Mouse (Mus musculus) frontal cortex, postnatal 36 days (tissue): Measurements from ENCODE around the gene Ssbp2.

Experiments used
- DNase-seq, 2 experiments: peaks; one replicate each; pipeline ENCODE4 v3.0.0; 2022; ENCODE audit warnings: low spot score in 2 of 2

Gene Ssbp2

DNA sequence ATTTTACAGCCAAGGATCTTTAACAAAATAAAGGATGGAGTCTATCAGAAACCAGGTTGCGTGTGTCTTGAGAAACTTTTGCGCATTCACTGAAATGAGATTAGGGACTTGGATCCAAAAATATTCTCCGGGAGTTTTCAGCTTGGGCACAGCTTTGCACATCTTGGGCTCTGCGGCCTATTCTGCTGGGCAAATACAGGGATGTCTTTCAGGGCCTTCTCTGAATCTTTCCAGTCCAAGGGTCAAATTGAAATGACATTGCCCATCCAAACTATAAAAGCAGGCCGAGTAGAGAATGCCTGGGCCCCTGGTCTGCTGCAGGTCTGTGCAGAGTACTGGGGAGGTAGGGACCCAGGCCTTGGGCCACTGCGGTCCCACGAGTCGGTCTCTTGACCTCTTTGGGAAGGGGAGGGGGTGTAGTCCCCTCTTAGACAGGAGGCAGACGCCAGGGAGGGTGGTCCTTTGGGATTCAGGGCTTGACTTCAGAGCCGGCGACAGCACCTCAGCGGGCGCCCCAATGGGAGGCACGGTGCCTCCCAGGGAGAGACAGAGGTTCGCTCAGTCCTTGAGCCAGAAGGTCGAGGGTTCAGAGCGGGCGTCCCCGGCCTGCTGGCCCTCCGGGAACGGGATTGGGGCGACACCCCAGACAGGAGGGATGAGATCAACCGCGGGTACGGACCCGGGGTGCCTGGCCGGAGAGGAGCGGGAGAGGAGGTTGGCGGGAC, at the start of gene Ssbp2:
TSS of gene Ssbp2 (plus strand) at position 388 of the 725 bp plus-strand sequence.
- DNase-seq: peak; percentile 37 to 41

DNA sequence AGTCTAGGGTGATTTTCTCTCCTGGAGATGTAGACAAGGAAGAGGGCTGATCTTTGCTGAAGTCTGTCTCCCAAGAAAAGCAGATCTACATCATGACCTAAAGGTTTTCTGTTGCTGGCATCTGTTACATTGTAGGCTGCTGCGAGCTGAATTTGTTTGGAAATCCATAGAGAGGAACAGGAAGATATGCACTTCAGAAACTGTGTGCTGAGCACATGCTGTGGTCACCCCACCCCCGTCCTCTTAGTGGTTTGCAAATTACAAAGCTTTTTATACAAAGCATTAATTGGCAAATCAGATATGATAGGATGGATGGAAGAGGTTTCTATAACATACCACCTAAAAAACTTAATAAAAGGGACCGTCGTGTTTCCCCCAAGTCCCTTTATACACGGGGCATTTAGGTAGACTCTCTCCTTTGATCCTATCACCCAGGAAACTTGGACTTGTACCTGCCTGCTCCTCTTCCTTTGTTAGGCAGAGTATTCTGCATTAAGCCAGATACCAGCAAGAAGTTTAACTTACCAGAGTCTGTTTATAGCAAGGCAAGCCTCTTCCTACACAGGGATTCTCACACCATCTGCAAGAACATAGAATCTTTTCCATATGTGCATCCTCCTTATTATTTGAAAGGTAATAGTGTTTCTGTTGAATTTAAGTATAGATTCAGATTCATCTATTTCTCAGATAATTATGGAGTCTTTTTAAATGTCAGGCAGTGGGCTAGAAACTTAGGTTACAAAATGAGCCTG, 46.2 kb upstream of the Ssbp2 start:
- peak in 1 of 2 experiments; percentile 19 for DNase-seq

DNA sequence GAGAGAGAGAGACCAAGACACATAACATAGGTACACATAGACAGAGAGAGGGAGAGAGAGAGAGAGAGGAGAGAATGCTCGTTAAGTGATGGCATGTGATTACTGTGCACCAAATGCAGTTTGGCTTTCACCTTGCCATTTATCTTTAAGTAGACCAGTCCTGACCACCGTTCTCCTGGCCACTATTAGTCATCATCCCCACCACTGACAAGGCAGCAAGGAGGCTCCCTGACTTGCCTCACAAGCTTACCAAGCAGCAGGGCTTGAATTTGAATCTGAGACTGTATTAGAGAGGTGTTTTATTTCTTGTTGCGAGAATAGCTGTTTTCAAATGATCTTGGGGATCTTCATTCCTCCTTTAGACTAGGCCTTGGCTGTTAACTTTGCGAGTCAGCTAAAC, 44.2 kb upstream of the Ssbp2 start:
- no peak for DNase-seq

DNA sequence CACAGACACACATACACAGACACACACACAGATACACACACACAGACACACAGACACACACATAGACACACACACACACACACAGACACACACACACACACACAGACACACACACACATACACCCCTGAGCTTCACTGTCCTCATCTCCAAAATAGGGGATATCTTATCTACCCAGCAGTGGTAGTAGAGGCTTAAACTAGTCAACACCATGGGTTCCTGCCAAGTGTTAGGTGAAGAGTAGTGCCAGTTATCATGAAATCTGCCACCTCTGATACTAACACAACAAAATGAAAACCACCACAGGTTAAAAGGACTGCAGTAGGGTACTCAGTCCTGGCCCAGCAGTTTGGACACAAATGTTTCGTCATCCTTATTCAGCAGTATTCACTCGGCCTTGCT, 43.4 kb upstream of the Ssbp2 start:
- DNase-seq: no peak

DNA sequence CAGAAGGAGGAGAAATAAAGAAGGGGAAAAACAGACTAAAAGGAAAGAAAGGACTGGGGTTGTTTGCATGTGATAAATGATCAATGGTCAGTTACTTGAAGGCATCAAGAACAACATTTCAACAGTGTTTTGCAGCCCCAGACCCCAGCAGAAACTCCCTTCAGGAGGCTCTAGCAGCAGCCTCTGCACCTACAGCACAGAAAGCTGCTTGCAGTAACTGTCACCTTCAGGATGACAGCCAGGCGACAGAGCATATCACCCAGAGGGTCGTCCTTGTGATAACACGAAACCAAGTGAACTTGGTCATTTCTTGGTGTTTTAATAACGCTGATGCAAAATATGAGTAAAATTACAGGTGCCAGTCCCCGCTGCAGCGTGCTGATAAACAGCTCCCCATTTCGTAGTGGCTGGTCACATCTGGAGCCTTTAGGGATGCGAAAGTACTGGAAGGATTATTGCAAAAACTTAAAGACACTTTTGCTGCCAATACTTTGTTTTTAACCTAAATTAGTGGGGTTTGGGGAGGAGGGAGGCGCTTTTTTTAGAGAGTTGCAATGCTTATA, 38.6 kb upstream of the Ssbp2 start:
- peak in 1 of 2 experiments; percentile 36 for DNase-seq

DNA sequence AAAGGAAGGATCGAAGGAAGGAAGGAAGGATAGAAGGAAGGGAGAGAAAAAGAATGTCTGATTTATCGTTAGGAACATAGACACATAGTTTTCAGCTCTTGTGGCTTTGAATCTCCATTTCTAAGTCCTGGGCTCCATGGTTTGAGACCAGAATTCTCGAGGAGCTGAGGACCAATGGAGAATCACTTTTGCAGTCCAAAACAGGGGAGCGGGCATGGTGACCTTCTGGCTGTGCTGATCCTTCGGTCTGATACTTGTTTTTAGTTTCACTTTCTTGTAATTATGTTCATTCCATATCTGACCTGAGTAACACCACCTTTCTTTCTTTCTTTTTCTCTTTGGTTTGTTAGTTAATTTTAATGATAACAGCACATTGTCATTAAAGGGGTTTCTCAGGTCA, 29.2 kb upstream of the Ssbp2 start:
- DNase-seq: no peak

DNA sequence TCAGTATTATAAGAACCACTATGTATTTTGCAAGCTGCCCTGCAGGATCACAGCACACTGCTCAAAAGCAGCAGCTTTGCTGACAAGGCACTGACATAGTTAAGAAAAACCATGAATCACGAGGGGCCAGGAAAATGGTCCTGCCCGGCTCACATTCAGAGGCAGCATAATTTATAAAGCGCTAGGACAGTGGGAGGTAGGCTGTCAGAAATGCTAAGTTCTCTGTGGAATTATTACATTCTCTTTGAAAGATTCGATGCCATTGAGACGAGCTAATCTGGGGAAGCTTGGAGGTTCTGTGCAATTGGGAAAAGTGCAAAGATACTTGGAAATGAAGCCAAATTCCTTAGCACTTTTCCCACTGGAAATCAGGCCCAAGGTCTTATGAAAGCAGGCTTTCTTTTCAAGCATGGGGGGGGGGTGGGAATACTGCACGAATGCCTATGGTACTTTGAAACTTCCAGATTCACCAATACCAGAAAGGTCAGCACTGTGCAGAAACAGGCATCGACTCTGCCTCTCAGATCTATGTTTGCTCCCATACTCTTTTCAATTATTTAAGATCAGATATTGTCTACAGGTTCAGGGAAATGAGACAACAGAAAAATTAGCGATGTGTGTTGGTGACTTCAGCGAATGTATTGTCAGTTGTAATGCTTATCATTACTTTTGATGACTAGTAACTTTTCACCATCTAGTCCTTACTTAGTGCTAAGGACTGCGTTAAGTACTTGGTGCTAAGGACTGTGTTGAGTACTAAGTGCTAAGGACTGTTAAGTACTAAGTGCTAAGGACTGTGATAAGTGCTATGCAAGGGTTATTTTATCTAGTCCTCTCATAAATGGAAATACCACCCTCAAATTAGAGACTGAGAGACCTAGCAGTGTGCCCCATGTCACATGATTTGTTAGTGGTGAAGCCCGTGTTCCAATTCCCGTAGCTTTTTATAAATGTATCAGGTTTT, 28.4 kb upstream of the Ssbp2 start:
- DNase-seq: peak in 1 of 2 experiments; percentile 44

DNA sequence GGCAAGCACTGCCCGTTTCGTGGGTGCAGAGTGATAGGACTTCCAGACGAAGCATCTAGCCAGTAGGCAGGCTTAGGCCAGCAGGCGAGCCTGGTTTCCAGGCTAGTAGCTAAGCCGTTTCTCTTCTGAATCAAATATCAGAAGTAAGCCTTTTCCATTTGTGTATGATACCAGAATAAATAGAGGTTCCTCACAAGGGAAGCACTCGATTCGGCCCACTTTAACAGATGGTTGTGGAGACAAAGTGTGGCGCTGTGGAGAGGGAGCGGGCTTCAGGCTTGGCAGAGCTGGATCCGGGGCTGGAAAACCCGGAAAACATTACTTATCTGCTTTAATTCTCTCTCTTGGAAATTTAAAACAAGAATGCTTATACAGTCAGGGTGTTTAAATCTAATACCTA, 27.1 kb upstream of the Ssbp2 start:
- peak; percentile 49 to 65 for DNase-seq

DNA sequence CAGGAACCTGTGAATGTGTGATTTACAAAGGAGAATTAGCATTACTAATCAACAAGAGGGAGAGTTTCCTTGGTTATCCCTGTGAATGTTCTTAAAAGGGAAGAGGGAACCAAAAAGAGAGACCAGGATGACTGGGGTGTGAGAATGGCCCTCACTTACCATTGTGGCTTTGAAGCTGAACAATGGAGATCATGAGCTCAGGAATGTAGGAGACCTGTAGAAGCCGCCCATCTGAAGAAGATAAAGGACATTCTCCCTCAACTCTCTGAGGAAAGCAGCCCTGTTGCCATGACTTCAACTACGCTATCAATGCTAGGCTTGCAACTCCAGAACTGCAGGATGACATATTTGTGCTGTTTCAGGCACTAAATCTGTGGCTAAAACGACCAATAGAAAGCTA, 22.2 kb upstream of the Ssbp2 start:
- DNase-seq: no peak

DNA sequence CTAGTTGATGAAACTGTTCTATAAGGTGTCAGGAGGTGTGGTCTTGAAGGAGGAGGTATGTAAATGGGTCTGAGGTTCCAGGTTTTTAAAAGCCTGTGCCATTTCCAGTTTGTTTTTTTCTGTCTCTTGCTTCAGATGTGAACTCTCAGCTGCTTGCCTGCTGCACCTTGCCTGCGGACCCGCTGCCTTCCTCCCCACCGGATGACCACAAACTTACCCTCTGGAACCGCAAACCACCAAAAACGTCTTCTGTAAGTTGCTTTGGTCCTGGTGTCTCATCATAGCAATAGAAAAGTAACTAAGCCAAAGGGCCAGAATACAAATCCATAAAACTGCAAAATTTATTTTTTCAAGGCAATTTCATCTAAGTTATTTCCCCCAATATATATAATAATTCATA, 18.6 kb upstream of the Ssbp2 start:
- no peak for DNase-seq

DNA sequence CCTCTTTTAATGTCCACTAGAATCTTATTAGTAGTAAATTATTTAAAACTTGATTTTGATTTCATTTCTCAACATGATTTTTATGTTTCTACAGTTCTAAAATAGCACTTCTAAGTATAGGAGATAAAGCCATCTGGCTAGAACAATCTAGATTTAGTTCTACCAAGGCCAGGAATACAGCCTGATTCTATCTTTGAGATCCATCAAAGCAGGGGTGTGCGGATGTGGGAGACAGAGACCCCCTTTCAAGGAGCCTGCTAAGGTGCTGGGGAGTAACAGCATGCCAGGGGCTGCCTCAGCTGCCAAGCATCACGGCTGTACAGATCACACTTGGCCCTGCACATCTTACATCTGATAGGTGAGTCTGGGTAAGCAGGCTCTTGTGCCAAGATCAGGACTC, 13.4 kb upstream of the Ssbp2 start:
- peak in 1 of 2 experiments; percentile 38 for DNase-seq

DNA sequence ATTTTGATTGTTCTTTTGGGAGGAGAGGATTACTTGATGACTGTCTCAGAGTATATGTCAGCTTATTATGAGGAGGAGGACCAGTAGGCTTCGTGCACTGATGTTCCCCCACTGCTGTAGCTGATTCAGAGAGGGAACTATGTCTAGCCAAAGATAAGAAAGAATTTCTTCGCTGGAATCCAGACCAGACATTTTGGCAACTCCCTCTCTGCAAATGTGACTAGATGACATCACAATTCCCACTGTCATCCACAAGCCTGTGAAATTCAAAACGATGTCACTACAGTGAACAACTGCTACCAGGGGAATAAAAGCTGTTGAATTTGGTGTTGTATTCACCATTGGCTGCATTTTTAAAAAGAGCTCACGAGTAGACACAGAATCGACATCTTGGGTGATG, 11.1 kb upstream of the Ssbp2 start:
- DNase-seq: no peak

DNA sequence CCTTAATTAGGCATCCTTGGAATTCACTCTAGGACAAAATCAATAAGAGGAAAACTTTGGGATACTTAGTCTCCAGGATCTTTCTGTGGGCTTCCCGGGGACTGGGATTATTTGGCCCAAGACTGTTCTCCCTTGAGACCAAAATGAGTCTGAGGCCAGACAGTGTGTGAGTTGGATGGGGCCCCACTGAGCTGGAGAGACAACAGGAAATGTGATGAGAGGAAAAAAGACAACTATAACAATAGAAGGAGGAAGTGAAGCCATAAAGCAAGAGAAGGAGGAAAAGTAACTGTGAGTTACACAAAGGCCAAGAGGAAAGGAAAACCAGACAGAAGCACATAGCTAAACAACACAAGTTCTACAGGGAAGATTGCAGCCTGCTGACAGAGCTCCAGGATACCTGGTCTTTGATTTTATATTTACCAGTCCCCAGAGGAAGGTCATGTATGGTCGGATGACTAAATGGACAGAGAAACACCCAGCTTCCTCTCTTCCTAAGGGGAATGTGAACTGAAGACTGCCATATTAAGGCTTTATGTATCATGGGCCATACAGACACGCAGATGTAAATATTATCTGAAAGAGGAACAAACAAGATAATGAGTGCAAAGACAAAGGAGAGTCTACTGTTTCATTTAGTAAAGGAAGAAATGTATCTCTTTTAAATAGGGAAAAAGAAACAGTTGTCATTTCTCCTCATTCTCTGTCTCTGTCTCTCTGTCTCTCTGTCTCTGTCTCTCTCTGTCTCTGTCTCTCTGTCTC, 8.5 kb upstream of the Ssbp2 start:
- no peak for DNase-seq

DNA sequence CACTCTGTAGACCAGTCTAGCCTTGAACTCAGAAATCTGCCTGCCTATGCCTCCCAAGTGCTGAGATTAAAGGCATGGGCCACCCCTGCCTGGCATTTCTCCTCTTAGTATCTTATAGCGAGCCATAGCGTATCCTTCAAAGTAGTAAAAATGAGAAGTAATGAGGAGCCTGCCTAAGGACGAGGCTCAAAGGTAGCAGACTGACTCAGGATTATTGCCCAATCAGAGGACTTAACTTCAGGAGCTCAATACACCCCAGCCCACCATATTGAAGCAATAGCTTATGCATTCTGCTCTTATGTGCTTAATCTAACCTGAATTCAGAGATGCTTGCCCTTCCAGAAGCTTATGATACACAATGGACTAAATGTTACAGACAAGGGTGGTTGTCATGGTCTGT, 7.8 kb upstream of the Ssbp2 start:
- no peak for DNase-seq

DNA sequence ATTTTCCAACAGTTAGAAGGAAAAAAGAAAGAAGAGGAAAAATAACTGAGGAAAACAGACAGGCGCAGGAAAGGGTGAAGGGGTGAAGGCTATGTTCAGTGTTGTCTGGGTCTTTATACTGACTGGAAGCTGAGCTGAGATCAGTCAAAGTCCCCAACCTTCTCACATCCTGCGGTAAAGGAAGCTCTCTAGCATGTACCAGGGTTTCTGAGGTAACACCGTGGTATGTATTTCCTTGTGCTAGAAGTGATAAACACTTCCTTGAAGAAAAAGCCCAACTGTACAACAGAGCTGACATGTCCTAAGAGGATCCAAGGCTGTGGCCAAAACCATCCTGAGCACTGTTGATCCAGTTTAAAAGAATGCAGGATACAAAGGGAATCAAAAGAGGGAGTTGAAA, 6.8 kb upstream of the Ssbp2 start:
- no peak for DNase-seq

DNA sequence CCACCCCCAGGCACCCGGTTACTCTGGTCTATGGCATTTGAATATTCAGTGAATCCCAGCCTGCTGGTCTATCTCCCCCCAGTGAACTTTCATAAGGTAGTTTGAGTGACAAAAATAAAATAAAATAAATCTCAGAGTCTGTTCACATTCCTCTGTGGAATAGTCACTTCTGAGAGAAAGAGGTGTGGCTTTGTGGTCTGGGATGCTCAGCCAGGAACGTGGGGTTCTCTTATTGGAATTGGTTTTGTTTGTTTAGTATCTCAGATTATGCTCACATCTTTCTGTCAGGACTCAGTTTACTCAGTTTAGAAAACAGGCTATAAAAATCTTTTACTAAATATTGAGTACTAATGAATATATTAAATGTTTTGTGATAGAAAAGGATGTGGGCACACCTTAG, 4.0 kb upstream of the Ssbp2 start:
- no peak for DNase-seq

DNA sequence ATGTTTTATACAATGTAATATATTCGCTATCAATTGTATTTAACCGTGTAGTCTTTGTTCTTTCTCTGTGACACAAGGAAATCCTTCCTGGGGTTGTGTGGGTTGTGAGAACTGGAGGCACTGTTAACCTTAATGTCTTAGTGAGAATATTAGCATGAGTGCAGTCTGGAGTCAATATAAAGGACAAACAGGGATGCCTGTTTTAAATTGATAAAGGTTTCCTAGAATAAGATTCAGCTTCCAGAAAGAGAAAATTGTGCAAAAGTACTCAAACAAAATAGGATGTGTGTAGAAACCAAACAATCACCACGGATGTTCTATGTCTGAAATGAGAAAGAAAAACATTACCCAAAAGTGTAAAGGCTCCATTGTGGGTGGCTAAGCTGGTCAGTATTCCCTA, 3.3 kb upstream of the Ssbp2 start:
- DNase-seq: no peak

DNA sequence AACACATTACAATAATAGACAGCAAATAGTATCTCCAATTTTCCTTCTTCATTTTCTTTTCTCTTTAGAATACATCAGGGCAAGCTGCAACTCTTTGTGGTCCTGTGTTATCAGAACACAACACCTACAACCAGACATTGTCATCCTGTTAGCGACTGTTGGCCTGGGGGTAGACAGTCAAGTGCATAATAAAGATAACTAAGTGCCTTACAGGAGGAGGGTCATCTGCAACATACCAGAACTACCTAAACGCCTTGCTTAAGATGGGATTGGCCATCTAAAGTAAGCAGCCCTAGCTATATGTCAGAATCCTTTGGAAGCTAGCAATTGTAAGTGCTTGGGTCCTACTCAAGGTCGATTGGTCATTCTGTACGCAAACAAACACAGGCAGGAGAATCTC, 2.1 kb upstream of the Ssbp2 start:
- no peak for DNase-seq

DNA sequence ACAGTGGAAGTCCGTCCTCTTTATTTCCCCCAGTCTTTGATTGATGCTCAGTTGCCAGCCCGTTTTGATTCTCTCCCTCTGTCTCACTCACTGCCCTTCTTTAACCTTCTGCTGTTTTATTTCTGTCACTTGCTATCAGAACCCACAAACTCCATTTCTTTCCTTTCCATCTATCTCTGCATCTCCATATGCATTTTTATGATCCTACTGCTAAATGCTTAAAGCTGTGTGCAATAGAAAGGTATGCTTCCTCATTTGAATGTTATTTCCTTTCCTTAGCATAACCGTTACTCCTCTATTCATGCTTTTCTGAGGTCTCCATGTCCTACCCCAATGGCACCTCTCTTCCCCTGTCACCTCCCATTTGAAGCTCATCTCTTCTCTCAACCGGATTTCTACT, 594 bp upstream of the Ssbp2 start:
- DNase-seq: no peak

DNA sequence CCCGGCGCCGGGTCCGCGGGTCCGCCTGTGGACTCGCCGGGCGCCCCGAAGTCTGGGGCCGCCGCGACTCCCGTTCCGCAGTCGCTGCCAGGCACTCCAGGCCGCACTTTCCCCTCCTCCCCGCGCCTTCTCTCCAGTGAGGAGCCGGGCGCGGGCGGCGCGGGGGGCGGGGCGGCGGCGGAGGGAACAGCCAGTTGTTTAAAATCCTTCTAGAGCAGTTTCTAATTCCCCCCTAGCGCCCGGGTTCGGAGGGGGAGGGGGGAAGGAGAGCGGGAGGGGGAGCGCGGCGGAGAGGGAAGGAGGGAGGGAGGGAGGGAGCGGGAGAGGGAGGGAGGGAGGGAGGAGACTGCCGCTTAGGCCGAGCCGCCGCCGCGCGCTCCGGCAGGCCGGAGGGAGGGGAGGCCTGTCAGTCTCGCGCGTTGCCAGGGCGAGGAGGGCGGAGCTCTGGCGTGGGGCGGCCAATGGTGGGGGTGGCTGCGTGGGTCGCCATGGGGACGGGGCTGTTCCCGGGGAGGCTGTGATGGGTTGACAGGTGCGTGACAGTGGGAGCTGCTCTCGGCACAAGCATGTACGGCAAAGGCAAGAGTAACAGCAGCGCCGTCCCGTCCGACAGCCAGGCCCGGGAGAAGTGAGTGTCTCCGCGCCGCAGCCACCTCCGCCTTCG, 670 bp downstream of the Ssbp2 start:
- peak; percentile 98 to 99 for DNase-seq

DNA sequence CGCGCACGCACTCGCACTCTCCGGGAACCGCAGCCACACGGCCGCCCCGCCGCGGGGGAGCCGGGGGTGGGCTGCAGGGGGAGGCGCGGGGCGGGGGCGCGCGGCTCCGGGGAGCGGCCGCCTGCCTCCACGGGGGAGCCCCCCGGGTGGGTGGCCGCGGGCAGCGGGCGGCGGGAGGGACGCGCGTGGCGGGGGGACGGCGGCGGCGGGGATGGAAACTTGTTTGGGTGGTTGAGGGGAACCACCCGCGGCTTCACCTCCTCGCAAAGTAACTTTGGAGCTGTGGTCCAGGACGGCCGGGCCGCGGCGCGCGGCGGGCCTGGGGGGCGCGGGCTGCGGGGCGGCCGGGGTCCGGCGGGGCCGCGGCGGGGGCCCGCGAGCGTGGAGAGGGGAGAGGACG, 1.2 kb downstream of the Ssbp2 start:
- DNase-seq: no peak
